Mouse (Mus musculus): ENCODE measurements at regions not wholly inside any gene's neighbourhood (a gene's known extent, or its start where the extent isn't known, plus 50 kb on each side); places are given as distances from the start of the nearest gene placed in this dataset.

DNA sequence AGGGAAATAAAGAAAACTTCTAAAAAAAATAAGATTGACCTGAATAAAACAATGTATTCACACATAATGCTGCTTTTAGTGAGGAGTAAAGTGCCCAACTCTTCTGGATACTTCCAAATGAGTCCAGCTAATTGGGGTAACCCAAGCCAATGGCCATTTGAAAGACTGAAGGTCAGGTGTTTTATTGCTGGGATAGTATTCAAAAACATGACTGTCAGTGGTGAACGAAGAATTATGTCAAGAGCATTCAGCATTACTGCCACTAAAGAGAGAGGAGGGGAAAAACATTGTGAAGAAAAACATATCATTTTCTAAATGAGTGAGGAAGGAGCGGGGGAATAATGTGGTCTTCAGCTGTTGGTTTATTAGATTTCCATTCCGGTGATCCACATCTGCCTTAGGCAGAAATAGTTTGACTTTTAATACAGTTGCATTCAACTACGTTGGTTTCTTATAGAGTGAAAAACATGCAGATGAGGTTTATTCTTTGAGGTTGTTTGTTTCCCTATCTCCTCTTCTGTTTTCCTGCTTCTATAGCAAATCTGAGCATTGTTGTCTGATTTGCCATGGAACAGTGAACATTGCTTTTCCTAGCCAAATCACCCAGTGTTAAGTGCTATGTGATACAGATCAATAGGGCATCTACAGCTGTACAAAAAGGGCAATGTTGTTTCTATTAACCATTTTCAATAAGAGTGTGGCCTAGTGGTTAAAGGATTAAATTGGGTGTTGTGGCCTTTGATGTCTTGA is 435.3 kb upstream of the Ccnh start:
- ATAC-seq (ENCODE audit: low FRiP score) = no peak

DNA sequence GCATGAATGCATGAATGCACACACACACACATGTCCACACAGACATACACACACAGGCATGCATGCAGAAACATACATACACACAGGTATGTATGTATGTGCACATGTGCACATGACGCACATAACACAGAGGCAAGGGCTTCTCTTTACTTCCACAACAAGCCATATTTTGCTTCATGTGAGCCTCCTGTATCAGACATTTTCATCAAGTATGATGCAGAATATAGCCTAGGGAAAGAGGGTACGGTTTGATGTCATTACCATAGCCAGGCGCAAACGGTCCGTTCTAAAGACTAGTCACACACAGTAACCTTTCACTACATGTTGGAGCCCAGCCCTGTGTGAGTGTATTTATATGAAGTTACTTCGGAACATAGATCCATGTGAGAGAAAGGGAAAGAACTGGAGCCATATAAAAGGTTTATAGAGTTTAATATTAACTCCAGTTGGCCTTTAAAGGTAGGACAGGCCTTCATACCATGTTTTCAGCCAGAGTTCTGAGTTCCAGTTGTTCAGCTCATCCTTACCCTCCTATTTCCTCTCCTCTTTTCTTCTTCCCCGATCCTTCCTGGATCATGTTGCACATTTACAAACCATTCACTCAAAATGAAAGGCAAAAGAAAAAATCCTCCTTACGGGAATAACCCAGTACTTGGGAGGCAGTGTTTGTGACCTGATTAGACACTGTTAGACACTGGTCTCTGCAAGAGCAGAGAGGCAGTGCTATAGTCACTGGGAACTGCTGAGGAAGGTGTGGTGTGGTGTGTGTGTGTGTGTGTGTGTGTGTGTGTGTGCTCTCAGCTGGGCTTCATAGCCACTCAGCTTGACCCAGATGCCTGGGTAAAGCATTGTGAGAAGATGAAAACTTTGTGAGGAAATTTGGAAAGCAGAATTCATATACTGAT is 434.1 kb upstream of the Ccnh start:
- 87% methylated on average over 8 of the region's 8 CpGs for WGBS
- no peak for ATAC-seq (ENCODE audit: low FRiP score)

More for the DNA sequence above, 435.3 kb upstream of the Ccnh start:
- no peaks in the 10 kb centered on the region for H3K36me3 ChIP-seq (ENCODE audit: control insufficient read depth, insufficient read depth, low read length)
- DNase-seq (ENCODE audit: low spot score) = no peak
- no peak overlapping the region for H3K9ac ChIP-seq (ENCODE audit: low read depth, low read length)
- H3K27ac ChIP-seq (ENCODE audit: low read depth, low read length) = no peak overlapping the region
- no peak overlapping the region for H3K4me2 ChIP-seq (replicated peaks; ENCODE audit: low read depth, low read length)
- no peak overlapping the region for H3K4me3 ChIP-seq (ENCODE audit: low read depth, low read length)
- no peaks in the 10 kb centered on the region for H3K9me3 ChIP-seq (ENCODE audit: control insufficient read depth, low read length)
- H3K27me3 ChIP-seq (ENCODE audit: control insufficient read depth, insufficient read depth, low read length) = no peaks in the 10 kb centered on the region
- 70% methylated on average over 4 of the region's 4 CpGs for WGBS
- no peaks in the 10 kb centered on the region; the same call in 1 of the 2 replicates for H3K4me1 ChIP-seq (replicated peaks; ENCODE audit: control insufficient read depth, insufficient read depth, low read length)

DNA sequence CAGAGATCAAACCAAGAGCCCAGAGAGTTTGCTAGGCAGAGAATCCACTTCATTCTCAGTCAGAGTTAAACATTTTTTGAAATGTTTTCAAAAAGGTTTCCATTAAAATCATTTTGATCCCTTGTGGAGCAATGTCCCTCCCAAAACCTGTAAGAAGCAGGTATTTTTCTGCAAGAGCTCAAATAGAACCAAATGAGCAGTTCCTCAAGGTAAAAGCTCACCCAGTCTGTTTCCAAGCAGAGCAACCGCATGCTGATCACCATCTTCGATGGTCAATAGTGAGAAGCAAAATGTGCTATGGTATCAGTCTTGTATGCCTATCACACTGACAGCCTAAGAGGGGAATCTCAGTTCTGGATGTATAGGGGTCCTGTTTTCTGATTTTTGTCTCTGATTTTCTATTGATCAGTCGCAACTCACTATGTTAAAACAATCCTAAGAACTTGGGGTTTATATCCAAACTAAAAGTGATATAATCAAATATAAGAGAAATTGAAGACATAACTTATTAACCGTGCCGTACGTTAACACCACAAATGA is 432.3 kb upstream of the Ccnh start:
- no peak overlapping the region for H3K9ac ChIP-seq (ENCODE audit: low read depth, low read length)
- no peaks in the 10 kb centered on the region for H3K9me3 ChIP-seq (ENCODE audit: control insufficient read depth, low read length)
- ATAC-seq (ENCODE audit: low FRiP score) = no peak
- no peaks in the 10 kb centered on the region; the same call in 1 of the 2 replicates for H3K4me1 ChIP-seq (replicated peaks; ENCODE audit: control insufficient read depth, insufficient read depth, low read length)
- no peak for DNase-seq (ENCODE audit: low spot score)
- H3K27ac ChIP-seq (ENCODE audit: low read depth, low read length) = no peak overlapping the region
- H3K4me2 ChIP-seq (replicated peaks; ENCODE audit: low read depth, low read length) = no peak overlapping the region
- no peak overlapping the region for H3K4me3 ChIP-seq (ENCODE audit: low read depth, low read length)
- no peaks in the 10 kb centered on the region for H3K27me3 ChIP-seq (ENCODE audit: control insufficient read depth, insufficient read depth, low read length)
- WGBS = 87% methylated on average over 6 of the region's 6 CpGs
- H3K36me3 ChIP-seq (ENCODE audit: control insufficient read depth, insufficient read depth, low read length) = no peaks in the 10 kb centered on the region

More for the DNA sequence above, 434.1 kb upstream of the Ccnh start:
- Histone ChIP-seq H3K4me2 (replicated peaks; ENCODE audit: low read depth, low read length) (no peak overlapping the region), H3K4me3 (ENCODE audit: low read depth, low read length) (no peak overlapping the region), H3K9ac (ENCODE audit: low read depth, low read length) (no peak overlapping the region), H3K36me3 (ENCODE audit: control insufficient read depth, insufficient read depth, low read length) (no peaks in the 10 kb centered on the region), H3K27me3 (ENCODE audit: control insufficient read depth, insufficient read depth, low read length) (no peaks in the 10 kb centered on the region), H3K27ac (ENCODE audit: low read depth, low read length) (no peak overlapping the region), H3K9me3 (ENCODE audit: control insufficient read depth, low read length) (no peaks in the 10 kb centered on the region), H3K4me1 (replicated peaks; ENCODE audit: control insufficient read depth, insufficient read depth, low read length) (no peaks in the 10 kb centered on the region; the same call in 1 of the 2 replicates)
- DNase-seq (ENCODE audit: low spot score) = no peak

DNA sequence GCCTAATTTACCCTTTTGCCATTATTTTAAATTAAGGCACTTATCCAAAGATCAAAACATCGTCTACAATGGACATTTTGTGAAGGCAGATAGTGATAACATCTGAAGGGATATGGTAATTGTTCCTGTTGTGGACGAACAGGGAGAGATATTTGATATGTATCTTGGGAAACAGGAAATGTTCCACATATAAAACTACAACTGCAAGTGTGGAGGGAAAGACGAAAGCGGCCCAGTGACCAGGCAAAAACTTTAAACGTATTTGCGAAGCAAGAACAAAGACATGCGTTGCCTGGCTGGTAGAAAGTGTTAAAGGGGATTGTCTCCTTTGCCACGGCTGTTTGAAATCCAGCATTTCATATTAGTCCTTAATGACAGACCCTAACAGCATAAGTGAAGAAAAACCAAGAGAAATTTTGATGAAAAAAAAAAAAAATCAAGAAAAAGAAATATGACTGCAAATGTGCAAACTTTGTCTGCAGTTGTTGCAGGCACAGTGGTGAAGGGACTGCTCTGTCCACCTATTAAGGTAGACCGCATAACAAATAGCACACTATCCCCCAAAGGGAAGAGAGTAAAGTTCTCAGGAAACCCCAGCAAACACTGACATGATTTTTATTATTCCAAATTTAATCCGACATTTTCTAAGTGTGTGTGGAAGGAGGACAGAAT is 431.2 kb upstream of the Ccnh start:
- ATAC-seq (ENCODE audit: low FRiP score) (peak; percentile 76), DNase-seq (ENCODE audit: low spot score) (peak; percentile 27)
- H3K27ac ChIP-seq (ENCODE audit: low read depth, low read length) = peak overlapping the region; percentile 30
- H3K4me3 ChIP-seq (ENCODE audit: low read depth, low read length) = no peak overlapping the region
- no peaks in the 10 kb centered on the region for H3K36me3 ChIP-seq (ENCODE audit: control insufficient read depth, insufficient read depth, low read length)
- H3K9ac ChIP-seq (ENCODE audit: low read depth, low read length) = no peak overlapping the region
- H3K27me3 ChIP-seq (ENCODE audit: control insufficient read depth, insufficient read depth, low read length) = no peaks in the 10 kb centered on the region
- H3K4me1 ChIP-seq (replicated peaks; ENCODE audit: control insufficient read depth, insufficient read depth, low read length) = no peaks in the 10 kb centered on the region; the same call in 1 of the 2 replicates
- 40% methylated on average over 10 of the region's 10 CpGs for WGBS
- no peaks in the 10 kb centered on the region for H3K9me3 ChIP-seq (ENCODE audit: control insufficient read depth, low read length)
- 0 out of 2 replicates have a peak overlapping the region, but pooled peaks have one; percentile 11 for H3K4me2 ChIP-seq (replicated peaks; ENCODE audit: low read depth, low read length)

DNA sequence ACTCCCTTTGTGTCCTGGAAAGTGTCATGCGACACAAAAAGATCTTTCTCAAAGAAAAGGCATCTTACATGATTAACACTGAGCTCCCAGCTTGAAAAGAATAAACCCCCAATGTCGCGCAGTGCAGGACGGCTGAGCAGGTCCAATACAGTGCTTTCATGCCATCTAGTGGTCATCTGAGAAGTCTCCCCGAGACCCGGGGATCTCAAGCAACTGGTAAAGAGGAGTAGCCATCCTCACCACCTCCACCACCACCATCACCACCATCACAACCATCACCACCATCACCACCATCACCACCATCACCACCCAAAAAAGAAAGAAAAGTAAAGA is 430.7 kb upstream of the Ccnh start:
- H3K9me3 ChIP-seq (ENCODE audit: control insufficient read depth, low read length) = no peaks in the 10 kb centered on the region
- no peaks in the 10 kb centered on the region for H3K27me3 ChIP-seq (ENCODE audit: control insufficient read depth, insufficient read depth, low read length)
- 0% methylated on average over 6 of the region's 6 CpGs for WGBS
- peak; percentile 95 for ATAC-seq (ENCODE audit: low FRiP score)
- H3K9ac ChIP-seq (ENCODE audit: low read depth, low read length) = no peak overlapping the region
- H3K4me1 ChIP-seq (replicated peaks; ENCODE audit: control insufficient read depth, insufficient read depth, low read length) = no peaks in the 10 kb centered on the region; the same call in 1 of the 2 replicates
- H3K27ac ChIP-seq (ENCODE audit: low read depth, low read length) = no peak overlapping the region
- H3K36me3 ChIP-seq (ENCODE audit: control insufficient read depth, insufficient read depth, low read length) = no peaks in the 10 kb centered on the region
- DNase-seq (ENCODE audit: low spot score) = peak; percentile 85
- H3K4me3 ChIP-seq (ENCODE audit: low read depth, low read length) = no peak overlapping the region
- H3K4me2 ChIP-seq (replicated peaks; ENCODE audit: low read depth, low read length) = 0 out of 2 replicates have a peak overlapping the region, but pooled peaks have one; percentile 11

DNA sequence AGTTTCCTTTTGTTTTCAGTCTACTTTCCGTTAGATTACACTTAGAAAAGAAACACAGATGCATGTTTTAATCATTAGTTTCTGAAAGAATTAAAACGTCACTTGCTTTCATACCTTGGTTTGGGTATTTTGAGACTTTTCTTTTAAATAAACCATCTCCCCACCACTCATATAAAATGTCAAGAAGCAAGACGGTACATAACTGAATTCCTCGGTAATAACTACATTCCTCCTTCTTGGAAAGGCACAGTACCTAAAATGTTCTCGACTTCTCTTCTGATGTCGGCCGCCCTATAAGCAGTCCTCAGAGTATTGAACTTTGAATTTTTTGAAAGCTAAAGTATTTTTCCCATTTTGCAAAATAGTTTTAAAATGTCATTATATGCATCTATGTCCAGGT is 430.1 kb upstream of the Ccnh start:
- Histone ChIP-seq H3K36me3 (ENCODE audit: control insufficient read depth, insufficient read depth, low read length) (no peaks in the 10 kb centered on the region), H3K4me3 (ENCODE audit: low read depth, low read length) (no peak overlapping the region), H3K27ac (ENCODE audit: low read depth, low read length) (no peak overlapping the region), H3K9ac (ENCODE audit: low read depth, low read length) (no peak overlapping the region), H3K4me2 (replicated peaks; ENCODE audit: low read depth, low read length) (no peak overlapping the region), H3K4me1 (replicated peaks; ENCODE audit: control insufficient read depth, insufficient read depth, low read length) (no peaks in the 10 kb centered on the region; the same call in 1 of the 2 replicates), H3K9me3 (ENCODE audit: control insufficient read depth, low read length) (no peaks in the 10 kb centered on the region), H3K27me3 (ENCODE audit: control insufficient read depth, insufficient read depth, low read length) (no peaks in the 10 kb centered on the region)
- no peak for DNase-seq (ENCODE audit: low spot score)
- WGBS = 67% methylated on average over 7 of the region's 7 CpGs
- no peak for ATAC-seq (ENCODE audit: low FRiP score)

DNA sequence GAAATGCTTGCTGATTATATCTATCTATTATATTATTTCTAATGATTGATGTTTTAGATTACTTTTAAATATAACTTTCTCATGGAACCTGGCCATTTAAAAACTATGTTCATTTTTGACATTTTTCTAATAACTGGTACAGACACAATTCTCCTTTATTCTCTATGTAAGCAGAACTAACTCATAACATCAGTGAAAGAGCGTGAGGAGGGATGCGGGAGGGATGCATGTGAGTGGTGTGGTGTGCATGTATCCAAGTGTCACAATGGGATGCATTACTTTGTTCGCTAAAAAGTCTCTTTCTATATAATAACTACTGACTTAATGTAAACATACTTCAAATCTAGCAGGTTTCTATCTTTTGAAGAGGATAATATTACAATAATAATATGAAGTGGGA is 428.7 kb upstream of the Ccnh start:
- no peak overlapping the region for H3K4me2 ChIP-seq (replicated peaks; ENCODE audit: low read depth, low read length)
- H3K27ac ChIP-seq (ENCODE audit: low read depth, low read length) = no peak overlapping the region
- H3K27me3 ChIP-seq (ENCODE audit: control insufficient read depth, insufficient read depth, low read length) = no peaks in the 10 kb centered on the region
- H3K36me3 ChIP-seq (ENCODE audit: control insufficient read depth, insufficient read depth, low read length) = no peaks in the 10 kb centered on the region
- 72% methylated on average over 3 of the region's 3 CpGs for WGBS
- no peak overlapping the region for H3K9ac ChIP-seq (ENCODE audit: low read depth, low read length)
- H3K4me1 ChIP-seq (replicated peaks; ENCODE audit: control insufficient read depth, insufficient read depth, low read length) = no peaks in the 10 kb centered on the region; the same call in 1 of the 2 replicates
- no peaks in the 10 kb centered on the region for H3K9me3 ChIP-seq (ENCODE audit: control insufficient read depth, low read length)
- no peak for ATAC-seq (ENCODE audit: low FRiP score)
- no peak overlapping the region for H3K4me3 ChIP-seq (ENCODE audit: low read depth, low read length)
- no peak for DNase-seq (ENCODE audit: low spot score)

DNA sequence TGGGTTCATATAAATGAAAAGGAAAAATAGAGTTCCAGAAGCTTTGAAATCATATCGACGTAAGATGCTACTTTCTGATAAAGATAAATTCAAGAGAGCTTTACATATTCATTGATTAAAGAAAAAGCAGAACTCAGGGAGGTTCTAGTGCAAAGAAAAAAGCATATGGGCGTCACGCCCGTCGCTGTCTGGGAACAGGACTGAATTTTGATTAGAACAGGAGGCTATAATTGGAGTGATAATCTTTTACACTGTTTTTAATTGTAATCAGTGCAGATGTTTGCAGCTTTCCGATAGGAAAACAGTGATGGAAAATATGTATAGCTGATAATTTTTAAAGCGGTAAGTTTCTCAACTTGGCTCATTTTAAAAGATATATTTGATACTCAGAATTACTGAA is 428.2 kb upstream of the Ccnh start:
- no peaks in the 10 kb centered on the region for H3K36me3 ChIP-seq (ENCODE audit: control insufficient read depth, insufficient read depth, low read length)
- WGBS = 61% methylated on average over 8 of the region's 8 CpGs
- H3K27me3 ChIP-seq (ENCODE audit: control insufficient read depth, insufficient read depth, low read length) = no peaks in the 10 kb centered on the region
- H3K27ac ChIP-seq (ENCODE audit: low read depth, low read length) = no peak overlapping the region
- H3K9ac ChIP-seq (ENCODE audit: low read depth, low read length) = no peak overlapping the region
- no peak for DNase-seq (ENCODE audit: low spot score)
- ATAC-seq (ENCODE audit: low FRiP score) = no peak
- H3K4me3 ChIP-seq (ENCODE audit: low read depth, low read length) = no peak overlapping the region
- no peaks in the 10 kb centered on the region for H3K9me3 ChIP-seq (ENCODE audit: control insufficient read depth, low read length)
- no peaks in the 10 kb centered on the region; the same call in 1 of the 2 replicates for H3K4me1 ChIP-seq (replicated peaks; ENCODE audit: control insufficient read depth, insufficient read depth, low read length)
- H3K4me2 ChIP-seq (replicated peaks; ENCODE audit: low read depth, low read length) = no peak overlapping the region
